Mouse (Mus musculus) embryonic fibroblast, embryonic 13.5 days (primary cell): ENCODE results near the gene Sh3d19.

ENCODE experiments used
- CTCF ChIP-seq: IDR thresholded peaks from 2 replicates; pipeline ENCODE4 v1.5.1; 2011; ENCODE audit warnings: mild to moderate bottlenecking, control low read depth, low read length, moderate library complexity, borderline replicate concordance; ENCODE audit not compliant: insufficient read depth
- POLR2A ChIP-seq: IDR thresholded peaks from 2 replicates; pipeline ENCODE4 v1.6.1; 2011; ENCODE audit warnings: low read depth, mild to moderate bottlenecking, control low read depth, low read length, moderate library complexity

DNA sequence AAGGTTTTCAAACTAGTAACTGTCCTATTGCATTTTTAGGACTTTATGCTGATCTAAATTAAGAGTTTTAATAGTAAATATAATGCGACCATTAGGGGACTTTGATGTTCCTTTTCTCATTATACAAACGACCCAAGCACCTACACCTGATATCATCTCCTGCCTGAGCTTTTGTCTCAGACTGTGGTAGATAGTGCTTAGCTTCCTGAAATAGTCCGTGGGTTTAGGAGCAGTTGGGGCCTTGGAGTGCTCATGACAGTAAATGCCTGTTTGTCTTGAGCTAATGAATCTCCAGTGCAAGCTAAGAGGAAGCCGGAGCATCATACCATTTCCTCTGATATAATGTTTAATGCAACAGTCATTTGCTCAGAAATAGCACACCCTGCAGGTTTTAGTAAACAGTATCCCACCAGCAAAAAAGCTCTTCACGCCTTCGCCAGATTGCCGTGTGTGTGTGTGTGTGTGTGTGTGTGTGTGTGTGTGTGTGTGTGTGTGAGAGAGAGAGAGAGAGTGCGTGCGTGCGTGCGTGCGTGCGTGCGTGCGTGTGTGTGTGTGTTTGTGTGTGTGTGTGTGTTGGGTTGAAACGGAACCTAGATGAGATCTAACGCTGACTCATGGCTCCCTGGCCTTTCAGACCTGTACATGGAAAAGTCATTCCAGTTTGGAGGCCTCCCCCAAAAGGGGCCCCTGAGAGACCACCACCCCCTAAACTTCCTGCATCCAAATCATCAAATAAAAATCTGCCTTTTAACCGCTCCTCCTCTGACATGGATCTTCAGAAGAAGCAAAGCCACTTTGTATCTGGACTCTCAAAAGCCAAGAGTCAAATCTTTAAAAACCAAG is 132.8 kb downstream of the Sh3d19 start:
- TF ChIP-seq CTCF (no peak), POLR2A (no peak)
